In genomic region chr11:98485749-98486148, GRCm38 (mm10) we compare ENCODE assay signal across 22 mouse cellular contexts. TPM values are rescaled to one million over a fixed set of nuclear protein-coding genes. Genes with fewer than 3 reads are reported as not detected.
DNase-seq lines count a peak whose midpoint lies in the region; ATAC-seq and TF ChIP-seq lines count a peak whose summit lies in the region.
"Had no signal": no experiment of that assay in that cellular context is flagged by ENCODE, and none has a peak within 500 bp of the region (broad histone marks: within the 10 kb centered on the region; RNA-seq: fewer than 3 reads in every experiment).

No protein-coding gene starts in this region.

- H3K4me3 ChIP-seq in CH12.LX (replicated peaks in 1 of 3; ENCODE audit: low read depth in 2 of 3, low read length in 2 of 3, poor library complexity in 1 of 3) (no peak overlapping the region), ES-E14 (ENCODE audit: insufficient read depth in 1 of 2, low read depth in 1 of 2, low read length in 2 of 2, poor library complexity in 1 of 2, severe bottlenecking in 1 of 2) (no peak overlapping the region)
- no peak overlapping the region for H3K4me3 ChIP-seq in forebrain, postnatal 0 days (ENCODE audit: low read depth, low read length)

- H3K4me2 ChIP-seq in CH12.LX (ENCODE audit: insufficient read depth, low read depth, poor library complexity, severe bottlenecking): no peak overlapping the region
- H3K4me2 ChIP-seq in forebrain, postnatal 0 days (ENCODE audit: low read depth): no peak overlapping the region

- H3K9me3 ChIP-seq in CH12.LX (replicated peaks; ENCODE audit: low read length) (no peaks in the 10 kb centered on the region), ES-E14 (ENCODE audit: control insufficient read depth, insufficient read depth, low read depth, low read length) (no peaks in the 10 kb centered on the region)
- H3K9me3 ChIP-seq in forebrain, postnatal 0 days (ENCODE audit: low read length): no peaks in the 10 kb centered on the region
- H3K9me3 ChIP-seq: G1E had no signal

- ATAC-seq in forebrain, postnatal 0 days: no peak
- ATAC-seq: activated CD4-positive, CD25-positive, alpha-beta regulatory T cell, adult 4 months; CD4-positive, CD25-positive, alpha-beta regulatory T cell, adult 4 months; Patski had no signal

- H3K79me2 ChIP-seq in CH12.LX (replicated peaks; ENCODE audit: control insufficient read depth, extremely low read depth, insufficient read depth, poor library complexity, severe bottlenecking): no peaks in the 10 kb centered on the region

- TF ChIP-seq EP300 in CH12.LX (IDR thresholded peaks at IDR 0.05; ENCODE audit: low read length): no peak

- H3K4me1 ChIP-seq in CH12.LX (ENCODE audit: control insufficient read depth in 1 of 2, insufficient read depth in 2 of 2) (peaks cover 8 to 81% of the 10 kb centered on the region in 2 experiments), ES-E14 (ENCODE audit: control insufficient read depth in 2 of 2, insufficient read depth in 2 of 2, low read length in 2 of 2, poor library complexity in 1 of 2) (peaks cover 0 to 8% of the 10 kb centered on the region in 2 experiments; a peak in 1 of 4 replicates)
- H3K4me1 ChIP-seq in forebrain, postnatal 0 days (ENCODE audit: insufficient read depth): no peaks in the 10 kb centered on the region

- DNase-seq in CH12.LX (ENCODE audit: extremely low read depth): no peak
- no peak for DNase-seq in ES-E14 (ENCODE audit: low read depth, low spot score)
- DNase-seq in forebrain, postnatal 0 days: no peak
- DNase-seq in spleen, postnatal 10 days (ENCODE audit: low spot score in 2 of 2): no peak
- DNase-seq: adrenal gland, adult 2 months; adrenal gland, adult 8-10 months; adrenal gland, postnatal 10 days; adrenal gland, postnatal 14 days; adrenal gland, postnatal 25 days; adrenal gland, postnatal 36 days; B cell, adult 2 months; cerebellum, adult 11 months; cerebellum, adult 11-12 months; cerebellum, adult 18-20 months; cerebellum, adult 2 months; cerebellum, adult 8-10 months had no signal

- no peaks in the 10 kb centered on the region for H3K27me3 ChIP-seq in CH12.LX (replicated peaks)
- H3K27me3 ChIP-seq in forebrain, postnatal 0 days (ENCODE audit: insufficient read depth, low read length): no peaks in the 10 kb centered on the region

- no peak for TF ChIP-seq CTCF in CH12.LX (conservative IDR thresholded peaks at IDR 0.05 in 1 of 2, IDR thresholded peaks at IDR 0.05 in 1 of 2; ENCODE audit: low read depth in 2 of 2, low read length in 2 of 2)
- no peak for TF ChIP-seq CTCF in forebrain, postnatal 0 days (IDR thresholded peaks at IDR 0.05; ENCODE audit: low read depth)

- no peak for TF ChIP-seq POLR2A in CH12.LX (IDR thresholded peaks at IDR 0.05; ENCODE audit: low read depth, low read length)

- H3K27ac ChIP-seq in CH12.LX (ENCODE audit: insufficient read depth, low read depth) (no peak overlapping the region), ES-E14 (ENCODE audit: insufficient read depth, low read depth, low read length, poor library complexity, severe bottlenecking) (no peak overlapping the region)
- H3K27ac ChIP-seq in forebrain, postnatal 0 days (ENCODE audit: low read depth, low read length): no peak overlapping the region

- TF ChIP-seq RAD21 in CH12.LX (IDR thresholded peaks at IDR 0.05; ENCODE audit: low read depth, low read length): no peak

- H3K36me3 ChIP-seq in CH12.LX (replicated peaks in 1 of 2; ENCODE audit: control insufficient read depth in 1 of 2, insufficient read depth in 1 of 2, low read length in 1 of 2) (peaks cover 58 to 90% of the 10 kb centered on the region in 2 experiments), ES-E14 (ENCODE audit: control insufficient read depth, insufficient read depth, low read length, poor library complexity, severe bottlenecking) (no peaks in the 10 kb centered on the region)
- no peaks in the 10 kb centered on the region for H3K36me3 ChIP-seq in forebrain, postnatal 0 days (ENCODE audit: insufficient read depth)
- H3K36me3 ChIP-seq: G1E had no signal

- in situ Hi-C loops in CH12.LX (cut with MboI; ENCODE audit: low pct_ligation_motif_present, low pct_unique_long_range_greater_than_20kb, low sequenced_read_pairs): no loop called here
- in situ Hi-C loops in ES-E14 (cut with MboI; ENCODE audit: low sequenced_read_pairs in 2 of 2, unreplicated experiment in 2 of 2): no loop called here

- WGBS in forebrain, postnatal 0 days: 91% methylated on average over 2 of the region's 2 CpGs

- dilution Hi-C loops in CH12.LX (cut with MboI; ENCODE audit: extremely low pct_ligation_motif_present, extremely low pct_unique_long_range_greater_than_20kb, low sequenced_read_pairs): no loop called here

- H3K9ac ChIP-seq in CH12.LX (ENCODE audit: insufficient read depth, low read depth) (no peak overlapping the region), ES-E14 (ENCODE audit: insufficient read depth, low read depth, low read length, poor library complexity, severe bottlenecking) (no peak overlapping the region)
- no peak overlapping the region for H3K9ac ChIP-seq in forebrain, postnatal 0 days

TF ChIP-seq in CH12.LX, 34 proteins besides CTCF, POLR2A, EP300 and RAD21:
- TF ChIP-seq MAFK (IDR thresholded peaks at IDR 0.05; ENCODE audit: insufficient replicate concordance, low read length) (peak; percentile 73; the same call in 1 of the 2 replicates), MXI1 (IDR thresholded peaks at IDR 0.05; ENCODE audit: low read depth, low read length) (no peak), NRF1 (IDR thresholded peaks at IDR 0.05; ENCODE audit: low read depth, low read length) (no peak), MAX (IDR thresholded peaks at IDR 0.05; ENCODE audit: low read length) (no peak), ELF1 (IDR thresholded peaks at IDR 0.05; ENCODE audit: low read depth, low read length) (no peak), ZKSCAN1 (IDR thresholded peaks at IDR 0.05; ENCODE audit: borderline replicate concordance, low read depth, low read length) (no peak), JUND (conservative IDR thresholded peaks at IDR 0.05; ENCODE audit: low read depth, low read length) (no peak), PAX5 (IDR thresholded peaks at IDR 0.05; ENCODE audit: low read length) (no peak)

TF ChIP-seq in ES-E14, 5 proteins besides CTCF, POLR2A, EP300 and RAD21:
- TF ChIP-seq MAFK (IDR thresholded peaks at IDR 0.05; ENCODE audit: insufficient read depth, low read depth, low read length) (peak; percentile 75; the same call in 1 of the 2 replicates), ZNF384 (IDR thresholded peaks at IDR 0.05; ENCODE audit: low read depth, low read length) (no peak)
TF ChIP-seq in ES-E14: peak in this region for 1.

RNA-seq across cellular contexts. Expression of gene Grb7, which starts 39.6 kb away (rescaled TPM):
- total RNA-seq in CH12.LX (2012; rRNA removed) (8.0 and 13.3 TPM in 2 replicates), CH12.LX (2014; rRNA removed) (3.0 and 4.5 TPM in 2 replicates), ES-E14 (2012; rRNA removed) (12.1 and 18.9 TPM in 2 replicates)
- 9.9 and 11.5 TPM in 2 replicates for polyA plus RNA-seq in CH12.LX (2012; ENCODE audit: insufficient read length, low read depth)
- 1.2 and 2.1 TPM in 2 replicates for total RNA-seq in forebrain, postnatal 0 days (2014; rRNA removed)
- polyA plus RNA-seq in forebrain, postnatal 0 days (2015; fragmentation: Nextera tagmentation; extraction: Ambion mirVana): 0.88 and 1.3 TPM in 2 replicates
- total RNA-seq: adrenal gland, postnatal 25 days; adrenal gland, postnatal 36 days; G1E; MEL had no signal
- polyA plus RNA-seq: C2C12, G1E had no signal

RNA-seq across cellular contexts. Expression of gene Mien1, which starts 47.0 kb away (rescaled TPM):
- total RNA-seq in CH12.LX (2012; rRNA removed): 129 and 136 TPM in 2 replicates
- total RNA-seq in CH12.LX (2014; rRNA removed): 80.3 and 84.7 TPM in 2 replicates
- 94.6 and 109 TPM in 2 replicates for polyA plus RNA-seq in CH12.LX (2012; ENCODE audit: insufficient read length, low read depth)
- total RNA-seq in ES-E14 (2012; rRNA removed): 34.6 and 52.5 TPM in 2 replicates
- 73.1 and 105 TPM in 2 replicates for total RNA-seq in forebrain, postnatal 0 days (2014; rRNA removed)
- polyA plus RNA-seq in forebrain, postnatal 0 days (2015; fragmentation: Nextera tagmentation; extraction: Ambion mirVana): 272 and 326 TPM in 2 replicates
